23 mouse cellular contexts compared by ENCODE assay signal in the genomic region with DNA sequence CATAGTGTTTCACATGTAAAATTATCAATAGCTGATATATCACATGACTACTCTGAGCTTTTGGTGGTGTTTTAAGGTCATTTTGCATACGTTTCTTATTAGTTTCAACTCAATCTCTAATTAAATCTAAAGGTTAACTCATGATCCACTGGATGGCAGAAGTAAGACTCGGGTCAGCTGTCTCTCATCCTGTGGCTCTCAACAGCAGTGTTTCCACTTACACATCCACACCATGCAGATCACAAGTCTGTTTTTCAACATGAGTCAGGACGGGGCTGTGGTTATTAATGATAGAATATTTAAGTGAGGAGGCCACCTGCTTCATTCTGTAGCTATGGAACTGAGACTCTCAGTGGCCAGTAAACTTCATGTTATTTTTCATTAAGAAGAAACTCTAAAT. TPM values are rescaled to one million over a fixed set of nuclear protein-coding genes. Genes with fewer than 3 reads are reported as not detected.
"Had no signal": no experiment of that assay in that cellular context is flagged by ENCODE, and none has a peak within 500 bp of the region (broad histone marks: within the 10 kb centered on the region; RNA-seq: fewer than 3 reads in every experiment).

No protein-coding gene starts in this region.

- H3K27ac ChIP-seq: macrophage; midbrain, embryonic 13.5 days; midbrain, embryonic 15.5 days; neural tube, embryonic 12.5 days; stomach, embryonic 15.5 days; stomach, postnatal 0 days had no signal

- H3K4me3 ChIP-seq: megakaryocyte, embryonic 14.5 days; midbrain, embryonic 13.5 days; midbrain, embryonic 15.5 days; neural tube, embryonic 12.5 days; stomach, embryonic 15.5 days had no signal

- H3K4me2 ChIP-seq: lung, embryonic 14.5 days; midbrain, embryonic 11.5 days; midbrain, embryonic 13.5 days; midbrain, embryonic 15.5 days; neural tube, embryonic 12.5 days; stomach, embryonic 15.5 days had no signal

- H3K9ac ChIP-seq: lung, embryonic 14.5 days; midbrain, embryonic 13.5 days; midbrain, embryonic 15.5 days; neural tube, embryonic 12.5 days; stomach, embryonic 15.5 days had no signal

- H3K36me3 ChIP-seq: midbrain, embryonic 13.5 days; midbrain, embryonic 15.5 days; neural tube, embryonic 12.5 days; stomach, embryonic 15.5 days had no signal

- H3K27me3 ChIP-seq: megakaryocyte, embryonic 14.5 days; midbrain, embryonic 13.5 days; midbrain, embryonic 15.5 days; neural tube, embryonic 12.5 days; stomach, embryonic 15.5 days had no signal

- H3K4me1 ChIP-seq: midbrain, embryonic 13.5 days; midbrain, embryonic 15.5 days; neural tube, embryonic 12.5 days; stomach, embryonic 15.5 days had no signal

- H3K9me3 ChIP-seq: megakaryocyte, embryonic 14.5 days; midbrain, embryonic 13.5 days; midbrain, embryonic 15.5 days; neural tube, embryonic 12.5 days; stomach, embryonic 15.5 days had no signal

- ATAC-seq: midbrain, embryonic 13.5 days; midbrain, embryonic 15.5 days had no signal

- DNase-seq: lung, adult 18-20 months; lung, embryonic 14.5 days; lung, postnatal 10 days; lung, postnatal 36 days; retina, postnatal 1 day; right cerebral cortex, adult 18-20 months; right cerebral cortex, postnatal 25 days; right cerebral cortex, postnatal 4 days; spleen, adult 18-20 months; thymus, adult 2 months; thymus, postnatal 25 days; thymus, postnatal 4 days had no signal

RNA-seq across cellular contexts. Expression of a gene that starts 9.4 kb away (rescaled TPM):
- polyA plus RNA-seq: lung, embryonic 14.5 days; midbrain, embryonic 11.5 days; midbrain, embryonic 13.5 days; midbrain, embryonic 15.5 days; midbrain, postnatal 0 days; neural tube, embryonic 12.5 days; neural tube, embryonic 14.5 days; testis, adult 2 months had no signal
